Mouse (Mus musculus) ovary, adult 18-20 months (tissue): Measurements from ENCODE around the gene Gm20388.
"Not testable (repeated sequence)": the region's sequence is repeated elsewhere in the genome, so short reads cannot be mapped to it uniquely, and the experiment has no call there.

Experiments used
- DNase-seq: peaks from one replicate; pipeline ENCODE4 v3.0.0; 2022; ENCODE audit warnings: low spot score, mixed read lengths

The Gm20388 gene

GRCm38 (mm10) chr8:120642031-120642662, 731.5 kb downstream of the Gm20388 start:
- DNase-seq, result no peak

GRCm38 (mm10) chr8:120644663-120645062, 734.0 kb downstream of the Gm20388 start:
- DNase-seq, result peak; percentile 79

- no peak for DNase-seq
Observed at GRCm38 (mm10) chr8:120647532-120647931, 736.9 kb downstream of the Gm20388 start, which contains the start of gene 1190005I06Rik. 1190005I06Rik (minus strand) TSS chr8:120647632.

DNA sequence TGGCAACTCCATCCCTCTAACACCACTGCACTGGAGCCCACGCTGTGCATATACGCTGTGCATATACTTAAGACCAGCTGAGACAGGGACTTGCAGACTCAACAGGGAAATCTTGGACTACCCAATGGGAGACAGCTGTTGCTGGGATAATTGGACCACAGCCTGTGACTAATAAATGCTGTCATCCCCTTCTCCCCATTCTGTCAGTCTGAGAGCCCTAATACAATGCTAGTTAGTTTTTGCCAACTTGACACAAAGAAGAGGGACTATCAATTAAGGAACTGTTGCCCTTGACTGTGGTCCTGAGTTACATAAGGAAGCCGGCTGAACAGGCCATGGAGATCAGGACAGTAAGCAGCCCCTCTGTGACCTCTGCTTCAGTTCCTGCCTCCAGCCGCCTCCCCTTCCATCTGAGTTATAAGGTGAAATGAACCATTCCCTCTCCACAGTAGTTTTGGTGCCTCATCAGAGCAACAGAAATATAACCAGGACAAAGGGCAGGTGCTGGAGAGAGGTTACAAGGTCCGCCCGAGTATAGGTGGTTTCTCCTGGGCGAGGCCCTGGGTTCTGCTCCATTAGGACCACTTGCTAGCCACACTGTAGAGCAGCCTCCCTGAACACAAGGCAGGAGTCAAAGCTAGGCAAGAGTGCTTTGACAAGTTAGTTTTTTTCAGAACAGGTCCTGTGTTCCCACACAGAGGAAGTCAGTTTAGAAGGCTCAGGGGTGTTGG, 745.8 kb downstream of the Gm20388 start:
- no peak for DNase-seq

DNA sequence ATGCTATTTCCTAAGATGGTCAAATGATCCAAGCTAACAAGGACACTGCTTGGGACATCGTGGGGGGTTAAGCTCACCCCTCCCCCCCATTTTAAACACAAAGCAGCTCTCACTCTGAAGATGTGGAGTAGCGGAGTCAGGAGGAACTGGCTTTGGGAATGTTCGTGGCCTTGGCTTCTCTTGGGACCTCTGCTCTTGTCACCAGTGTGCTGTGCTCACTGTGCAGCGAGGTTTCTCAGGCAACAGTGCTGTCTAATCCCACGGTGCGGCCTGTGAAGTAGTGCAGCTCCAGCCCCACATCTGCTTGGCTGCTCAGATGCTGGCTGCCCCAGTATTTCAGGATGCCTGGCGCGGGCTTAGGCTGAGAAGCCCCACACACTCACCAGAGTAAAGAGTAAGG, 746.8 kb downstream of the Gm20388 start:
- DNase-seq, result no peak

DNA sequence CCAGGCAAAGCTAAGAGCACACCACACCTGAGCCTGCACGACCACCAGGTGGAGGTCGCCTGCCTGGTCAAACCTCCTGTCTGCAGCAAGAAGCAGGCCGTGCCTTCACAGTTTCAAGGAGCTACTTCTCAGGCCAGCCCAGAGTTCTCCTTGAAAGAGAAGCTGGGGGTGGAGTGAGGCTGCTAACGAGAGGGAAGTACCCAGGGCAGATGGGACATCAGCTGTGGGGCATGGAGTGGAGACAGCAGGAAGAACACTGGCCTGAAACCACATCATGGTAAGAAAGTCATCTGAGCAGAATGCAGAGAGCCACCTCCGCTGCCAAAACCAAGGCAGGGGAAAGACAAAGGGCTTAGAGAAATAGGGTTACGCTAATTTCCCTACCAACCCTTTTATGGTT, 753.9 kb downstream of the Gm20388 start:
- no peak for DNase-seq

DNA sequence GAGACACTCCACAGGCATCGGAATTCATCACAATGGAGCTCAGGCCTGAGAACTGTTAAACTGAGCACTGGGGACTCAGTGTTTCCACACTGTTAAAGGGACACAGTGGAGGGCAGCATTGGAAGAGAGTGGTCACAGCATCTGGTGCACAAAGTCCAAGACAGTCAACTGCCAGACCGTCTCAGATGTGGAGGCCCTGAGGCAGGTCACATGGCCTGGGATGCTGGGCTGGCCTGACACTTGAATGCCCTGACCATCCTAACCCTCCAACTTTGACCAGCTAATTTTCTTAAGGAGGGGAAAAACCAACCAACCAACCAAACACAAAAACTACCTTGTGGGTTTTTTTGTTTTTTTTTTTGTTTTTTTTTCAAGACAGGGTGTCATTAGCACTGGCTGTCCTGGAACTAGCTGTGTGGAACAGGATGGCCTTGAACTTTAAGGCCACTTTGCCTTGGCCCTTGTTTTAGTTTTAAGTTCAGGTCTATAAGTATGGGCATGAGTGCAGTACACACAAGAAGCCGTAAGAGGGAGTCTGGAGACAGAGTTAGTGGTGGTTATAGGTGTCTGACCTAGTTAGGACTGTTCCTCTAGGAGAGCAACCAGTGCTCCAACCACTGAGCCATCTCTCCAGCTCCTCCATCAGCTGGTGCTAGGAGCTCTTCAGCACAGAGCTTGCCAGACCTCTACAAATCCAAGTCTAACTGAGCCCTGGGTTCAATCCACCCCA, 755.2 kb downstream of the Gm20388 start:
- DNase-seq, result no peak

DNA sequence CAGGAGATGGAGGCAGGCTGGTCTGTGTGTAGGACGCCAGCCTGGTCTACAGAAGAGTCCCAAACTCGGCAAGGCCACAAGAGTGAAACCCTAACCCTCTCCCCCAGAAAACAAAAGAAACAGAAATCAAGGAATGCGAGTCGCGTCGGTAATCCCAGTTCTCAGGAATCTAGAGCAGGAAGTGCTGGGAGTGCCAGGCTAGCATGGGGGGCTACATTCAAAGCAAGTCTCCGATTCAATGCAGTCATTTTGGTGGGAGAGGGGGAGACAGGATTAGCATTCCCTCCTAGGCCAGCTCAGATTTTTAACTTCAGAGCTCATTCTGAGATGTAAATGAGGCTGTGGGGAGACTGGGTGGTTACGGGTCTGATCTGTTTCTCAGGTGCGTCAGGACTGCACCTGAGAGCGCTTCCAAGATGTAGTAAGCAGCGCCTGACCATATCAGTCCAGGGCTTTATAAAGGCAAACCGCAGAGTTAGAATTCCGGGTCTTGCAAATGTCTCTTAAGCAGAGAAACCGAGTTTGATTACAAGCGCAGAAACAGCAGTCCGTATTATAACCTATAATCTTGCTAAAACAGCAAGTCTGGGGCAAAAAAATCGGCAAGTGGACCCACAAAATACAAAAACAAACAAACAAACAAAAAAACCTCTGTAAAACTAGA, 756.3 kb downstream of the Gm20388 start:
- DNase-seq, result no peak

DNA sequence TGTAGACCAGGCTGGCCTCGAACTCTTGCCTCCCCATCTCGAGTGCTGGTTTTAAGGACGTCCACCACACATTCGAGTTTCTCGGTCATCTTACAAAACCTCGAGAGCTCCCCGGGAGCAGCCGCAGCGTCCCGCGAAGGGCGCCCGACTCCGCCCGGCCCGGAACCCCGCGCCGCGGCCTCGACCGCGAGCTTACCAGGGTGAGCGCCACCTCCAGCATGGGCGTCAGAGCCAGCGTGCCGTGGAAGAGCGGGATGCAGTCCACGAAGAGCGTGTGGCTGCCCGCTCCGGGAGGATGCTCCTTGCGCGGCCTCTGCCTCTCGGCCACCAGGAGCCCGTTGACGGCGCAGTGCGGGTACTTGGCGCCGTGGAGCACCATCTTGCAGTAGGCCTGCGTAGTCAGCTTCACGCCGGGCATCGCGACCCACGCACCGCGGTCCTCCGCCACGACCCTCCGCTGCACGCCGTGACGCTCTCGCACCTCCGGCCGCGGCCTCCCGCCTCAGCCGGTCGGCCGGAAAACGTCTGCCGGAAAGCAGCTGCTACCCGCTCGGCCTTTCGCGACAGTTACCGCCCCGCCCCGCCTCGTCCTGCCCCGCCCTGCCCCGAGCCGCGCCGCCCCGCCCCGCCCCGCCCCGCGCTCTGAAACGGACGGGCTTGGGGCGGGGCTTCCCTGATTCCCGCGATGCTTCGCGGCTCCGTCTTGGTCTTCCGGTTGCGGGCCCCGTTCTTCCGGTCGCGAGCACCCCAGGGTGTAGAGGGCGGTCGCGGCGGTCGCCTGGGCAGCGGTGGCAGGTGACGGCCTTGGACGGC, 757.1 kb downstream of the Gm20388 start, which contains the start of the genes Gm27021 and Cox4i1:
TSS of gene Gm27021 (minus strand) at position 519 of the 813 bp plus-strand sequence.
TSS of gene Cox4i1 (plus strand) at position 662 of the 813 bp plus-strand sequence.
- DNase-seq, result peak; percentile 85

DNA sequence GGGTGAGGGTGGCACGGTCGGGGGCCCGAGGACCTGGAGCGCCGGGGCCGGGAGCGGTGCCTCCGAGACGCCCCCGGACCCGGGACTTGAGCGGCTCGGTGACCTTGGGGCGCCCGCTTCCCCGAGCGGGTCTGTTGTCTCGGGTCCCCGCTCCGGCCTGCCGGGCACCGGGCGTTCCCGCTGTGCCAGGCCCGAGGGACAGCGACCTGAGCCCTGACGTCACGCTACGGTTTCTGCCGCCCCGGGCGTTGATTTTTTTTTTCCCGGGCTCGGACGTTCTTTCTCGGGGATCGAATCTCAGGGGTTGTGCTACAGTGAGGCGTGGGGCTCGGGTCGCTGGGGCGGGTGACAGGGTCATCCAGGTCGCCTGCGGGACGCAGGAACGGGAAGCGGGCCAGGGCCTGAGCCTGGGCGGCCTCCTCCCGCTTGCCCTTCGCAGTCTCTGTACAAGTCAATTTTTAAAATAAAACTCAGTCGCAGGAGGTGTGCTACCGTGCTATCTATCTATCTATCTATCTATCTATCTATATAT, 757.8 kb downstream of the Gm20388 start, which contains the start of gene Emc8:
TSS of gene Emc8 (minus strand) at position 200 of the 532 bp plus-strand sequence.
- no peak for DNase-seq

DNA sequence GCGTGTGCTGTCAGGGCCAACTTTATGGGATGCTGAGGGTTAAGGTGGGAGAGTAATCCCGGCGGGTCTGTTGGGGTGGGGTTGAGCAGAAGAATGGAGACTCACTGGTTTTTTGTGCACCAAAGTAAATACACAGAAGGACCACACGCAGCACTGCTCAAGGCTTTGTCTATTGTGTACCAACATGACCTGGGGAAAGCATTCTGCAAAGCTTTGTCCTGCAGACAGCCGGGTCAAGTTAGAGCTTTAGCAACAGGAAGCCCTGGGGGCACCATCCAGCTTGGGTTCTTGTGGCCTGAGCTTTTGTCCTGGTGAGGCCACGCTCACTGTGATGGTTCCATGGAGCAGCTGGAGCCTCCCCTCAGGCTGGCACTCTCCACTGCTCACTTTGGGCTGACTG, 761.1 kb downstream of the Gm20388 start:
- DNase-seq, result no peak

DNA sequence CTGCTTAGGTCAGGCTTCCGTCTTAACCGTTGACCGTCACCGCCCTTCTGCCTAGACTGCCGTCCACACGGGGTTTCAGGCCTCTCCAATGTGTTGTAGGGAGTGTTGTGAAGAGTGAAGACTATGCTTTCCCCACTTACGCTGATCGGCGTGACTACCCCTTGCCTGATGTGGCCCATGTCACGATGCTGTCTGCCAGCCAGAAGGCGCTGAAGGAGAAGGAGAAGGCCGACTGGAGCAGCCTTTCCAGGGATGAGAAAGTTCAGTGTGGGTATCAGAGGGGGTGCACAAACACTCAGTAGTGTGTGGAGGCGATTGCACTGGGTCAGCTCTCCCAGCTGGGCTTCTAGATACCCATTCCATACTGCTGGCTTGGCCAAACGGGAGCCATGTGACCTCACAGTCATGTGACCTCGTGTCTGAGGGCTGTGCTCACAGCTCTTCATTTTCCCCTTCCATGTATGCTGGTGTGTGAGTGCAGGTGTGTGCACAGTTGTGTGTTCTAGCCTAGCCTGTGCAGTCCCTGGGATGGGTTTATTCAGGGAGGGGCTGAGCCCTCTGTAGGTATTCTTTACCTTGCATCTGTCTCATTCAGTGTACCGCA, 762.1 kb downstream of the Gm20388 start:
- DNase-seq, result no peak

DNA sequence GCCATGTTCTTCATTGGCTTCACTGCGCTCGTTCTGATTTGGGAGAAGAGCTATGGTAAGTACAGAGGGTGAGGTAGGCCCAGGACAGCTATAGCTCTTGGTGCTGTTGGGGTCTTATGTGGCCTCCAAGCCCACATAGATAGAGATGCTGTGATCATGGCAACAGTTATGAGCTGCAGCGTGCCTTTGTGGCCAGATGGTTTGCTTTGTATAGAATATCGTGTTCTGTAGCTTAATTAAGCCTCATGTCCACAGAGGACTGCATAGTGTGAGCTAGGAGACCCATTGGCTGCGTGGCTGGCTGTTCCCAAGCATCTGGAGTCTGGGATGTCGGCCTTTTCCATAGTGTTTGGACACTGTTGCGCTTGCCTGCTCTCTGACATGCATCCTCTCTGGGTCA, 762.7 kb downstream of the Gm20388 start:
- no peak for DNase-seq

GRCm38 (mm10) chr8:120675718-120676117, 765.1 kb downstream of the Gm20388 start:
- no peak for DNase-seq

DNA sequence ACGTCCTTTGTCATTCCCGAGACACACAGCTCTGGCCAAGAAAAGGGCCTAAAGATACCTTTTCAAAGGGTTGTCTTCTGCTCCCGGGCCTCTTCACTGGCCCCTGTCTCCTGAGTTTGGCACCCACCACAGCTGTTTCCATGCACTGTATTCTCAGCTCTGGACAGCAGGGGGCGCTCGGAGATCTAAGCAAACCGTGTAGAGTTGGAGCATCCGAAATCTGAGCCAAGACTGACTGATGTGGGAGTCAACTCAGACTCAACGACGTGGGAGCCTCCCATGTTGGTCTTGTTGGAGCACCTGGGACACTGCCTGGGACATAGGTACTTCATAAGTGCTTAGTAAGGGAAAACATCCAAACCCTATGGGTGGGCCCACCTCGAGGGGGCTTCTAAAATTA, 767.8 kb downstream of the Gm20388 start:
- peak; percentile 44 for DNase-seq

GRCm38 (mm10) chr8:120679629-120680387, 769.2 kb downstream of the Gm20388 start:
- no peak for DNase-seq

DNA sequence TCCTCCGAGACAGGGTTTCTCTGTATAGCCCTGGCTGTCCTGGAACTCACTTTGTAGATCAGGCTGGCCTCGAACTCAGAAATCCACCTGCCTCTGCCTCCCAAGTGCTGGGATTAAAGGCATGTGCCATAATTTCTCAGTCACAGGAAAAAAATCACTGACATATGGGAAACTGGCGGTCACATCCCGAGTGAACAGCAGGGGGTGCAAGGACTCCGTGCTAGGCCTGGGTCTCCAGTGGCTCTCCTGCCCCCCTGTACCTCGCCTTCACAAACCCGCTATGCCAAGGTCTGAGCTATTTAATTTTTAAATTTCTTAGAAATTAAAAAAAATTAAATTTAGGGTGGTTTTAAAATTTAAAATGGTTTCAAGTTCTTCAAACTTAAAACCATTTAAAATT, 769.8 kb downstream of the Gm20388 start:
- not testable (repeated sequence) for DNase-seq

GRCm38 (mm10) chr8:120681113-120681512, 770.5 kb downstream of the Gm20388 start:
- no peak for DNase-seq

- DNase-seq, result peak; percentile 42
Observed at GRCm38 (mm10) chr8:120683602-120684001, 773.0 kb downstream of the Gm20388 start.

DNA sequence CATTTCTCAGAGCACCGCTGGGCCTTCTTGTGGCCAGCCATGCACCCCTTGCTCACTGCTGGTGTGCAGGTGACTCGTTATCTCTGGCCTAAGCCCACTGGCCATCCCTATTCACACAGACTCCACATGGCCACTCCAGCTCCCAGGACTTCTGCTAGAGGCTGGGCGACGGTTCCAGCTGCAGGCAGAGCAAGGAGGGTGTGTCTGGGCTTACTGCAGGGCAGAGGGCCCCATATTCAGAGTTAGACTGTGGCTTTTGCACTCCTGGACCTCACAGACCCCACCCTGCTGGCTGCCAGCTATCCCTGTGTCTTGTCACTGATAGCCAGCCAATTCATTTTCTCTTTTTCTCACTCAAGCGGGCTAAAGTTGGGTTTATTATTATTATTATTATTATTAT, 773.4 kb downstream of the Gm20388 start:
- no peak for DNase-seq
